21 mouse cellular contexts compared by ENCODE assay signal in genomic region chr5:82007955-82008354, GRCm38 (mm10).
"Had no signal": no experiment of that assay in that cellular context is flagged by ENCODE, and none has a peak within 500 bp of the region (broad histone marks: within the 10 kb centered on the region; RNA-seq: fewer than 3 reads in every experiment).

No protein-coding gene starts in this region.

- DNase-seq: cerebellum, adult 8-10 months; cerebellum, adult 9-10 months; cerebellum, adult 9-11 months; cerebellum, postnatal 10 days; cerebellum, postnatal 14 days; cerebellum, postnatal 25 days; cerebellum, postnatal 36 days; embryo, embryonic 11 days; forebrain, postnatal 0 days; gastrocnemius, adult 2 months; gastrocnemius, postnatal 10 days; gastrocnemius, postnatal 14 days; gastrocnemius, postnatal 25 days; gastrocnemius, postnatal 36 days; heart, adult 11 months; heart, adult 18-20 months; heart, adult 2 months had no signal

- ATAC-seq: forebrain, embryonic 13.5 days; forebrain, embryonic 14.5 days; forebrain, embryonic 15.5 days; forebrain, embryonic 16.5 days; forebrain, postnatal 0 days had no signal
